Mouse (Mus musculus): ENCODE data around the gene Cstf2. TPM values are rescaled to one million over a fixed set of nuclear protein-coding genes. Genes with fewer than 3 reads are reported as not detected.
A peak's percentile ranks its signal among the peaks of the same experiment; 100 is the strongest.

Cstf2 gene
- total RNA-seq, 2 experiments from 2014 or later, result 128 to 134 TPM

- H3K27ac ChIP-seq, result no peak overlapping the region
- DNase-seq (ENCODE audit: extremely low spot score in 1 of 2, low spot score in 2 of 2), result no peak
- intact Hi-C loops (cut with DNase I), result no loop called here
- TF ChIP-seq CTCF (IDR thresholded peaks at IDR 0.05), result no peak
- no peak overlapping the region for H3K4me3 ChIP-seq
Measured at GRCm38 (mm10) chrX:134128549-134128948, 69.6 kb downstream of the Cstf2 start.

DNA sequence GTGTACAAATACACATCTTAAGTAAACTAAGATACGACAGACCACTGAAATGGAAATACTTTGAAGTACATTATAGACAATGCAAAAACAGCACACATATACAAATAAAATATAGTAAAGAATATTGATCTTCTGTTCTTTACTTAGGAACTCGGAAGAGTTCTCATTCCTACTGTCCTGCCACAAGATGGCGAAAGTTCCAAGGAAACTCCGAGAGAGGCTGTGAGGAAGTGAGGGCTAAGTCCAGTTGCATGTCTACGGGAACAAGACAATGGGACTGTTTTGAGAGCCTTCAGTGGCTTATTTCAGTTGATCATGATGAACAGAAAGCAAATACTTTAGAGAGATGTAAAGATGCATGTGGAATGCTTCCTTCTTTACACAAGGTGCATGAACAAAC, 73.3 kb downstream of the Cstf2 start:
- intact Hi-C loops (cut with DNase I), result no loop called here
- H3K27ac ChIP-seq, result no peak overlapping the region
- no peak for DNase-seq (ENCODE audit: extremely low spot score in 1 of 2, low spot score in 2 of 2)
- no peak overlapping the region for H3K4me3 ChIP-seq
- peak; percentile 59 for TF ChIP-seq CTCF (IDR thresholded peaks at IDR 0.05)

DNA sequence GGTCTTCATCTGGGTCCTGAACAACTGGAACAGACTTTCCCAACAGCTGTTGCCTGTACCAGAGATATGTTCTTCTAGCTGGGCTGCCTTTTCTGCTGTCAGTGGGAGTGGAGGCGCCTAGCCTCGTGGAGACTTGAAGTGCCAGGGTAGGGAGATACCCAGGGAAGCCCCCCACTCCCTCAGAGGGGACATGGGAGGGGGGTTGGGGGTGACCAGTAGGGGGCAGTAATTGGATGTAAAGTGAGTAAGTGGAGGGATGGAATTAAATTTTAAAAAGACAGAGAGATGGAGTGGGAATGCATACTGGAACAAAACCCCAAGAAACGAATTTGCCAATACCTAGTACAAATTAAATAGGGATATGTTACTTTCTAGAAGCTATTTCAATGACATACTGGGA, 74.8 kb downstream of the Cstf2 start:
- intact Hi-C loops (cut with DNase I), result no loop called here
- no peak overlapping the region for H3K4me3 ChIP-seq
- DNase-seq (ENCODE audit: extremely low spot score in 1 of 2, low spot score in 2 of 2), result no peak
- no peak overlapping the region for H3K27ac ChIP-seq
- peak; percentile 27 for TF ChIP-seq CTCF (IDR thresholded peaks at IDR 0.05)

Small RNA genes within 50 kb of the gene (microRNA-seq; reads per million reads assigned to microRNA genes)
- 0 reads per million in 2 experiments for gene Mir3112

Other genes starting within 250 kb of the Cstf2 start
- under 1 TPM in 1 of 2 experiments, not detected in 1; 0.43 TPM for gene Tnmd, start 208.2 kb upstream of the Cstf2 start, total RNA-seq (2021)
- 10 to 100 TPM; 12.6 to 16.5 TPM for gene Tspan6, start 160.8 kb upstream of the Cstf2 start, total RNA-seq (2021)
- gene Srpx2, start 150.8 kb upstream of the Cstf2 start, total RNA-seq (2021), result 1 to 10 TPM; 1.0 to 1.2 TPM
- under 1 TPM; 0.52 to 0.84 TPM for gene Sytl4, start 77.4 kb upstream of the Cstf2 start, total RNA-seq (2021)
- 1 to 10 TPM; 1.5 to 1.6 TPM for gene Xkrx, start 102.9 kb downstream of the Cstf2 start, total RNA-seq (2021)
- gene Arl13a, start 128.3 kb downstream of the Cstf2 start, total RNA-seq (2021), result not detected
- gene Nox1, start 162.8 kb downstream of the Cstf2 start, total RNA-seq (2021), result not detected
- gene Trmt2b, start 217.8 kb downstream of the Cstf2 start, total RNA-seq (2021), result 10 to 100 TPM in 1 of 2 experiments, 1 to 10 TPM in 1; 7.4 to 10.9 TPM
- 10 to 100 TPM; 58.2 to 65.8 TPM for gene Tmem35a, start 236.0 kb downstream of the Cstf2 start, total RNA-seq (2021)
- 1 to 10 TPM in 1 of 2 experiments, under 1 TPM in 1; 0.26 to 1.0 TPM for gene Cenpi, start 248.9 kb downstream of the Cstf2 start, total RNA-seq (2021)

Data from left cerebral cortex, adult 2 months (tissue).